Mouse (Mus musculus): ENCODE measurements at regions not wholly inside any gene's neighbourhood (a gene's known extent, or its start where the extent isn't known, plus 50 kb on each side); places are given as distances from the start of the nearest gene placed in this dataset.
"Not testable (repeated sequence)": the region's sequence is repeated elsewhere in the genome, so short reads cannot be mapped to it uniquely, and the experiment has no call there.

DNA sequence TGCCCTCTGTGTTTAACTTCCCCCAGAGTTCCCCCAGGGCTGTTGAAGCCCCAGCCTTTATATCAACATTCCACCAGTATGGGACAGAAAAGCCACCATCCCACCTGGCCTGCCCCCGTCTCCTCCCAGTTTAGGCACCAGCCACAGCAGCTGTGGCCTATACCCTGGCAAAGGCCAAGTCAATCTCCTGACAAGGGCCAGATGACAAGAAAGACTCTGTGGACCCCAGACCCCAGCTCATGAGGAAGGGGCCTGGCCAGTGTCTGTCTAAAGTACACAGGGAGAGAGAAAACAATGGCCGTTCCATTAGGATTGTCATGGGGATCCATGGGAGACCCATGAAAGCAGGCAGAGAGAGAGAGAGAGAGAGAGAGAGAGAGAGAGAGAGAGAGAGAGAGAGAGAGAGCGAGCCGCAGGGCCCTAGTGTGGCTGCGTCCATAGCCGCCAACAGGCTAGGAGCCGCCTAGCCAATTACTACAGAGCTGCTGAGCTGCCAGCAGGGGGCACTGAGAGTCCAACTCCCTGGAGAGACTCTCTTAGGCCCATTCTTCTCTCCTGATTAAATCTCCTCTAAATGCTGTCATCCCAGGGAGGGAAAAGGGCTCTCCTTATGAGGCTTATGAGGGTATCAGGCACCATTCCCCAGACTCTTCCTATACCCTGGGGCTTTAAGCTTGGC is 114.9 kb upstream of the Sfswap start:
- not testable (repeated sequence) for TF ChIP-seq CTCF (IDR thresholded peaks at IDR 0.05; ENCODE audit: extremely low read depth, insufficient read length, insufficient replicate concordance, low read depth, low read length); POLR2A (IDR thresholded peaks at IDR 0.05; ENCODE audit: low read depth, low read length)
